Mouse (Mus musculus) hindbrain, postnatal 0 days (tissue): Measurements from ENCODE around the gene Nrxn1. TPM values are rescaled to one million over a fixed set of nuclear protein-coding genes. Genes with fewer than 3 reads are reported as not detected.

Experiments used
- ATAC-seq: fragments of 200-750 bp; cut with Nextera tagmentation; 2 replicates; pipeline ENCODE4 v1.8.0; 2017; ENCODE audit warnings: mild to moderate bottlenecking, moderate TSS enrichment, moderate library complexity
- DNase-seq: peaks from one replicate; pipeline ENCODE4 v3.0.0-alpha.2; 2015; ENCODE audit warnings: low spot score
- H3K27ac ChIP-seq: fragments of 300-500 bp; sonication (generic); 2 replicates; pipeline ENCODE4 v1.5.1; 2014; ENCODE audit warnings: mild to moderate bottlenecking
- H3K27me3 ChIP-seq: fragments of 300-500 bp; sonication (generic); 2 replicates; pipeline ENCODE4 v1.6.1; 2014; ENCODE audit warnings: low read length, mixed read lengths; ENCODE audit not compliant: insufficient read depth
- H3K36me3 ChIP-seq: fragments of 300-500 bp; sonication (generic); 2 replicates; pipeline ENCODE4 v1.6.1; 2014; ENCODE audit warnings: low read length, mixed read lengths; ENCODE audit not compliant: insufficient read depth
- H3K4me1 ChIP-seq: fragments of 300-500 bp; sonication (generic); 2 replicates; pipeline ENCODE4 v1.6.1; 2014; ENCODE audit warnings: antibody characterized with exemption, low read length, mixed read lengths; ENCODE audit not compliant: insufficient read depth
- H3K4me2 ChIP-seq: fragments of 300-500 bp; sonication (generic); 2 replicates; pipeline ENCODE4 v1.6.1; 2014; ENCODE audit warnings: low read depth, mild to moderate bottlenecking, low read length, moderate library complexity, mixed read lengths
- H3K4me3 ChIP-seq: fragments of 300-500 bp; sonication (generic); 2 replicates; pipeline ENCODE4 v1.5.1; 2014; ENCODE audit warnings: low read length
- H3K9ac ChIP-seq: fragments of 300-500 bp; sonication (generic); replicated peaks from 2 replicates; pipeline ENCODE4 v1.6.1; 2014; ENCODE audit warnings: mild to moderate bottlenecking, low read length, moderate library complexity, mixed read lengths
- H3K9me3 ChIP-seq: fragments of 300-500 bp; sonication (generic); 2 replicates; pipeline ENCODE4 v1.6.1; 2016; ENCODE audit warnings: low read length, mixed read lengths
- CTCF ChIP-seq: IDR thresholded peaks from 2 replicates; pipeline ENCODE4 v1.5.1; 2016; ENCODE audit warnings: antibody characterized with exemption, control low read depth, low read depth
- WGBS: fragments of 180-500 bp; shearing (Covaris S2); extraction: QIAGEN DNeasy Blood & Tissue Kit; methylation state at CpG from one replicate; pipeline ENCODE4 v1.1.7; 2014; 5-methylcytosine and 5-hydroxymethylcytosine counted together
- polyA plus RNA-seq: library from polyadenylated mRNA; unstranded; fragments of >200 nt; fragmentation: Nextera tagmentation; extraction: Ambion mirVana; gene quantifications from 2 replicates; pipeline ENCODE4 v1.2.1, GENCODE M21; 2015
- total RNA-seq: library from RNA; depleted of rRNA; stranded (reverse); fragments of >200 nt; gene quantifications from 2 replicates; pipeline ENCODE4 v1.2.3, GENCODE M21; 2014

Gene Nrxn1
- total and polyA plus RNA-seq, 2 experiments from 2014 or later: 217 to 487 TPM

DNA sequence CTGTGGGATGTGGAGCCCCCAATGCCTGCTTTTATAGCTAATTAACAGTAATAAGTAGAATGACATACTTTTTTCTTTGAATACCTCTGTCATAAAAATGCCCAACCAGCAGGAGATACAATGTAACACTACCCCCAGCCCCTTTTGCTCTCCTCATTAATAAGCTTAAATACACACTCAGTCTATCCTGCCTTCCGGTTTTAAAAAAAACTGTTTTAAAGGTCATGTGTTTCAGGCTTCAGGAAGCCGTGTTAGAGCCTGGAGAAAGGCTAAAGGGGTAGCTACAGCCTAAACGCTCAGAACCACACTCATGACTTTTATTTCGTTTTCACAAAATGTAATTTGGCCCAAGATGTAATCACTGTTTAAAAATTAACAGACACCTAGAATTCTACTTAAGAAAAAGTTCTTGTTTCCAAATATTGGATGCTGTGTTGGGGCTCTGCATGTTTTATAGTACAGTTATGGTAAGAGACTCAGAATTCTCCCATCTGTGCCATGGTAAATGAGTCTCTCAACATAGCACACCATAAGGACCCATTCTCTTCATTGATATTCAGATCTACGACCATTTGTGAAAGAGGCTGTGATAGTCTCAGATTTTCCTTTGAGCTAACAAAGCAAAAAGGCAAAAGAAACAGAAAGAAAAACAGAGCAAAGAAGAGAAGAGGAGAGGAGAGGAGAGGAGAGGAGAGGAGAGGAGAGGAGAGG lies 743.3 kb downstream of the Nrxn1 start:
- ATAC-seq (no peak), DNase-seq (no peak)
- H3K36me3 ChIP-seq: no peaks in the 10 kb centered on the region
- no peaks in the 10 kb centered on the region for H3K4me1 ChIP-seq
- no peaks in the 10 kb centered on the region for H3K27me3 ChIP-seq
- no peak overlapping the region for H3K4me3 ChIP-seq
- WGBS: 69% methylated on average over 5 of the region's 5 CpGs
- no peak for TF ChIP-seq CTCF
- no peaks in the 10 kb centered on the region for H3K9me3 ChIP-seq
- H3K9ac ChIP-seq: no peak overlapping the region
- no peak overlapping the region for H3K27ac ChIP-seq
- no peak overlapping the region for H3K4me2 ChIP-seq

DNA sequence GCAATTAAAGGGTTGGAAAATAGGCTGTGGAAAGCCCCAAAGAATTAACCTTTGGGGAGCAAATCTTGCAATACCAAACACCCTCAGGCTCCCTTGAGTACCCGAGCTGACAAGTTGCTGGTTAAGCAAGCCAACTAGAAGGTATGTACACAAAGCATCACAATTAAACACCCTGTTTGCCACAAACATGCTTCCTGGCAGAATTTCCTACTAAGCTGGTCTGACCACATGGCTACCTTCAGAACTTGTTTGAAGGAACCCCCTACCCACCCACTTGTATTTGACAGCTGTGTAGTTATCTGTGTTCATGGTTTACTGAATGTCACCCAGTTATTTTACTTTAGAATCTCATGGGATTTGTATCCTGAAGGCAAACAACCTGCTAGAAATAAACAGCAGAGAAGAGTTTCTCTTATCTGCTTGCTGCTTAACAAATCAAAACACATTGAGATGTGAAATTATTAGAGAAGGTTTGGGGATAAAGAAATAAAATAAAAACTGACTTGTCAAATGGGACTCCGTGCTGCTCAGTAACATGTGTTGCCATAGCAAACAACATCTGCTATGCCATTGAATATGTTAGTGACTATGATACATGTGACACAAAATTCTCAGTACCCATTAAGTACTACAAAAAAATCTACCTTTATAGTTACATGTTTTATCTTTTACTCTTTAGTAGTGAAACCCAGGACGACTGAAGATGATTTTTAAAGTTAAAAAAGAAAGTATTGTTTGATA lies 746.0 kb downstream of the Nrxn1 start:
- no peak overlapping the region for H3K27ac ChIP-seq
- no peak for TF ChIP-seq CTCF

DNA sequence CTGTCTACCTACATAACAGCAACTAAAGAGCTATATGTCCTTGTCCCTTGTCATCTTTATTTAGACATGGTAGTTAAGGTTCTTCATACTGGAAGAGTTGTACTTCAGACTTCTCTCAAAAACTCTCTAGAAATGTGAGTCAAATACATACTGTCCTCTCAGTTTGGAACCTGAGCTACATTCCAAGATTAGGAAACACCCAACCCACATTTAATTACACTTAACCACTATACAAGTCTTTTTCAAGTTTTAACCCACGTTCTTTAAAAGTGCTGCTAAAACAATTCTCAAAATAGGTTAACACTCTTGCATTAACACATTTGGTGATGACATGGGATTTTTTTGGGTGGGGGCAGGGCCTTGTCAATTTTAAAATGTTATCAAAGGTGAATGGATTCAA lies 759.4 kb downstream of the Nrxn1 start:
- TF ChIP-seq CTCF: no peak
- no peaks in the 10 kb centered on the region for H3K27me3 ChIP-seq
- no peaks in the 10 kb centered on the region for H3K9me3 ChIP-seq
- H3K4me3 ChIP-seq: no peak overlapping the region
- DNase-seq (no peak), ATAC-seq (no peak)
- 84% methylated on average over 1 of the region's 1 CpGs for WGBS
- no peak overlapping the region for H3K4me2 ChIP-seq
- no peaks in the 10 kb centered on the region for H3K36me3 ChIP-seq
- no peak overlapping the region for H3K27ac ChIP-seq
- H3K9ac ChIP-seq: no peak overlapping the region
- no peaks in the 10 kb centered on the region for H3K4me1 ChIP-seq

More for the DNA sequence above, 746.0 kb downstream of the Nrxn1 start:
- Histone ChIP-seq H3K4me2 (no peak overlapping the region), H3K9ac (no peak overlapping the region), H3K4me1 (no peaks in the 10 kb centered on the region), H3K36me3 (no peaks in the 10 kb centered on the region), H3K9me3 (no peaks in the 10 kb centered on the region), H3K27me3 (no peaks in the 10 kb centered on the region), H3K4me3 (no peak overlapping the region)
- ATAC-seq (no peak), DNase-seq (peak; percentile 20)
- WGBS: 60% methylated on average over 3 of the region's 3 CpGs

DNA sequence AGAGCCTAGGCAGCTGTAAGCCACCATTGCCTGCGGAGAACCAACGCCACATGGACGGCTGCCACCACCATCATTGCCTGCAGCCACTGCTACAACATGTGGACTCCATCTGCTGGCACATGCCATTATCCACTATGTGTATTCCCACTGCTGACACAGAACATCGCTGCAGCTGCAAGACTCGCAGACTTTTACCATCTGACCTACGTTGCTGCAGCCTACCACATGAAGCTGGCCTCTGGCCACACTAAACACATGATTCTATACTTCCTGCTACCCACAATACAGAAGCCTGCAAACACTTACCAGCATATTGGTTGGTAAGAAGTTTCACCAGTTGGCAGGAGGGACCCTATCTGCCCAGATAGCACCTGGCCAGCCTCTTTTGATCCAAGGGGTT lies 769.2 kb downstream of the Nrxn1 start:
- Histone ChIP-seq H3K9me3 (no peaks in the 10 kb centered on the region), H3K27ac (no peak overlapping the region), H3K4me1 (no peaks in the 10 kb centered on the region), H3K27me3 (no peaks in the 10 kb centered on the region), H3K36me3 (no peaks in the 10 kb centered on the region), H3K4me2 (no peak overlapping the region), H3K4me3 (no peak overlapping the region), H3K9ac (no peak overlapping the region)
- no peak for TF ChIP-seq CTCF
- ATAC-seq (no peak), DNase-seq (no peak)
- 81% methylated on average over 6 of the region's 6 CpGs for WGBS

DNA sequence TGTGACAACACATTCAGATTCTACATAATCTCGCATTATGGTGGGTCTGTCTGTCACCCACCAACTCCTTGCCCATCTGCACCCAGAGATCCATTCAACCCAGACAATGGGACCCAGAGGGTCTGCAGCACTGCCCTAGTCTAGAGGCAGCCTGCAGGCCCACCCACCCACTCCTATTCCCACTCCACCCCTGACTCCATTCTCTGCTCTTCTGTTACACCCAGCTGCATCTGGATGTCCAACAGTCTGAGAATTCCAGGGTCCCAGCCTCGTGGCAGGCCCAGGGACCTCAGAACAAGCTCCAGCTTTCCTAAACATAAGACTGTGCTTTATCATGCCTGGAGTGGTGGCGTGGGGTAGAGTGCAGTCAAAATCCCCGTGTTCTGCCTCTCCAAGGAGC lies 820.6 kb downstream of the Nrxn1 start:
- Histone ChIP-seq H3K4me3 (no peak overlapping the region), H3K9ac (no peak overlapping the region), H3K4me2 (no peak overlapping the region), H3K27ac (no peak overlapping the region), H3K36me3 (no peaks in the 10 kb centered on the region), H3K27me3 (no peaks in the 10 kb centered on the region), H3K9me3 (no peaks in the 10 kb centered on the region), H3K4me1 (no peaks in the 10 kb centered on the region)
- TF ChIP-seq CTCF: no peak
- DNase-seq: no peak
- WGBS: 67% methylated on average over 4 of the region's 4 CpGs
- no peak for ATAC-seq

DNA sequence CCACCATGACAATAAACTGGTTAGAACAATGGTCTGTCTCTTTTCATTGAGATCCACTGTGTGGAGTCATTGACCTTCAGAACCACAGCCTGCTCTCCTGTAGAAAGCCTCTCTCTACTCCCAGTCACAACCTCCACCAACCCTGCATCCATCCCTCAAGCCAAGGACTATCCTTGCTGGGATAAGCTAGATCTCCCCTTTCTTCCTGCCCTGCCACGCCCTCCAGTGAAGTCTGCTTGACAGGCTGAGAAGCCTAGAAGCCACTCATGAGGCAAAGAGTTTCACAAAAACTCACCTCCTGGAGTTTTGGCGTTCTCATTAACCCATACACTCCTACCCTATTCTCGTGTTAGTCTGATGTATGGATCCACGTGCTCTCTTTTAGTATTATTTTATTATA lies 821.7 kb downstream of the Nrxn1 start:
- Histone ChIP-seq H3K9ac (no peak overlapping the region), H3K27ac (no peak overlapping the region), H3K4me1 (no peaks in the 10 kb centered on the region), H3K9me3 (no peaks in the 10 kb centered on the region), H3K36me3 (no peaks in the 10 kb centered on the region), H3K4me3 (no peak overlapping the region), H3K4me2 (no peak overlapping the region), H3K27me3 (no peaks in the 10 kb centered on the region)
- no peak for TF ChIP-seq CTCF
- ATAC-seq (no peak), DNase-seq (no peak)
- WGBS: 28% methylated on average over 4 of the region's 4 CpGs

DNA sequence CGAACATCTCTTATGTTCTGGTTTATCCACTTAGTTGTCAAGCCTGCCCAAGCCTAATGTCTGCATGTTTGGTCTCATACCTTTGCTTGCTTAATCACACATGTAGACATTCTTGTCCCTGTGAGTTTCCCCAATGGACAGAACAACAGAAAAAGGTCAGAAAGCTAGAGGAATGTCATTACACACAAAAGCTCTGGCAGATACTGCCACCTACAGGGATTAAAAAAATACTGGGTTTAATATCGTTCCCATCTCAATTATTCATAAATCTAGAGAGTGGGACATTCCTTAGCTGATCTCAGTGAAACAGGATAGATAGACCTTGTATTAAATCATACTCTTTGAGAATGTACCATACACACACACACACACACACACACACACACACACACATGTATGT lies 823.7 kb downstream of the Nrxn1 start:
- no peak overlapping the region for H3K4me3 ChIP-seq
- H3K36me3 ChIP-seq: no peaks in the 10 kb centered on the region
- 70% methylated on average over 2 of the region's 2 CpGs for WGBS
- no peaks in the 10 kb centered on the region for H3K4me1 ChIP-seq
- no peaks in the 10 kb centered on the region for H3K9me3 ChIP-seq
- no peaks in the 10 kb centered on the region for H3K27me3 ChIP-seq
- ATAC-seq (no peak), DNase-seq (no peak)
- no peak overlapping the region for H3K9ac ChIP-seq
- peak; percentile 38 for TF ChIP-seq CTCF
- H3K4me2 ChIP-seq: no peak overlapping the region
- no peak overlapping the region for H3K27ac ChIP-seq
